Mouse (Mus musculus) CH12.LX (cell line): ENCODE measurements at regions not wholly inside any gene's neighbourhood (a gene's known extent, or its start where the extent isn't known, plus 50 kb on each side); places are given as distances from the start of the nearest gene placed in this dataset.

Source experiments
- DNase-seq: peaks from one replicate; pipeline ENCODE4 v3.0.0-alpha.2; 2013; ENCODE audit errors: extremely low read depth
- H3K27ac ChIP-seq: 2 replicates; pipeline ENCODE4 v1.5.1; 2012; ENCODE audit warnings: low read depth, mild to moderate bottlenecking, control low read depth, moderate library complexity; ENCODE audit not compliant: insufficient read depth
- H3K27me3 ChIP-seq: replicated peaks from 2 replicates; pipeline ENCODE3; 2012; ENCODE audit warnings: inconsistent platforms
- H3K36me3 ChIP-seq, 2 experiments: replicated peaks in 1 of 2; 2 replicates each; pipeline versions ENCODE3 to v1.6.1; 2012; ENCODE audit warnings: inconsistent platforms in 1 of 2, low read length in 1 of 2, mild to moderate bottlenecking in 1 of 2, mixed read lengths in 1 of 2, moderate library complexity in 1 of 2; ENCODE audit not compliant: control insufficient read depth in 1 of 2, insufficient read depth in 1 of 2
- H3K4me1 ChIP-seq, 2 experiments: 2 replicates each; pipeline ENCODE4 v1.6.1; 2012; ENCODE audit warnings: inconsistent platforms in 1 of 2, moderate library complexity in 1 of 2; ENCODE audit not compliant: insufficient read depth in 2 of 2, control insufficient read depth in 1 of 2
- H3K4me2 ChIP-seq: 2 replicates; pipeline ENCODE4 v1.6.1; 2012; ENCODE audit warnings: low read depth, mild to moderate bottlenecking, control low read depth; ENCODE audit not compliant: poor library complexity, insufficient read depth, severe bottlenecking
- H3K4me3 ChIP-seq, 3 experiments: fragments of 150-350 bp in 1 of 3; sonication (generic) in 1 of 3; replicated peaks in 1 of 3; 2 replicates each; pipeline versions ENCODE3 to v1.5.1; 2011 to 2012; ENCODE audit warnings: low read depth in 2 of 3, low read length in 2 of 3, mild to moderate bottlenecking in 2 of 3, moderate library complexity in 2 of 3, control low read depth in 1 of 3, improper control_type of control experiment in 1 of 3, inconsistent platforms in 1 of 3, mixed read lengths in 1 of 3; ENCODE audit not compliant: poor library complexity in 1 of 3
- H3K79me2 ChIP-seq: replicated peaks from 2 replicates; pipeline ENCODE4 v1.6.1; 2012; ENCODE audit warnings: mild to moderate bottlenecking, moderate library complexity; ENCODE audit not compliant: control insufficient read depth, poor library complexity, insufficient read depth, severe bottlenecking; ENCODE audit errors: extremely low read depth
- H3K9ac ChIP-seq: 2 replicates; pipeline ENCODE4 v1.6.1; 2012; ENCODE audit warnings: low read depth, mild to moderate bottlenecking, control low read depth, moderate library complexity; ENCODE audit not compliant: insufficient read depth
- H3K9me3 ChIP-seq: replicated peaks from 2 replicates; pipeline ENCODE3; 2012; ENCODE audit warnings: low read length, inconsistent platforms, mixed read lengths
- BHLHE40 ChIP-seq: IDR thresholded peaks from 2 replicates; pipeline ENCODE4 v1.6.1; 2011; ENCODE audit warnings: mild to moderate bottlenecking, low read depth, low read length, improper control_type of control experiment
- EP300 ChIP-seq: IDR thresholded peaks from 2 replicates; pipeline ENCODE4 v1.6.1; 2011; ENCODE audit warnings: low read length, improper control_type of control experiment
- ETS1 ChIP-seq: conservative IDR thresholded peaks from 2 replicates; pipeline ENCODE4 v1.6.1; 2012; ENCODE audit warnings: low read depth, mild to moderate bottlenecking, inconsistent platforms, low read length, improper control_type of control experiment, moderate library complexity
- HCFC1 ChIP-seq: IDR thresholded peaks from 2 replicates; pipeline ENCODE4 v1.6.1; 2012; ENCODE audit warnings: low read depth, mild to moderate bottlenecking, inconsistent platforms, low read length, improper control_type of control experiment
- JUN ChIP-seq: IDR thresholded peaks from 2 replicates; pipeline ENCODE4 v1.6.1; 2011; ENCODE audit warnings: low read depth, mild to moderate bottlenecking, low read length, improper control_type of control experiment, moderate library complexity; ENCODE audit not compliant: insufficient read depth
- MAFK ChIP-seq: IDR thresholded peaks from 2 replicates; pipeline ENCODE4 v1.6.1; 2011; ENCODE audit warnings: low read length, improper control_type of control experiment; ENCODE audit not compliant: insufficient replicate concordance
- MXI1 ChIP-seq: IDR thresholded peaks from 2 replicates; pipeline ENCODE4 v1.6.1; 2011; ENCODE audit warnings: mild to moderate bottlenecking, low read depth, low read length, improper control_type of control experiment
- NELFE ChIP-seq: IDR thresholded peaks from 2 replicates; pipeline ENCODE4 v1.6.1; 2011; ENCODE audit warnings: low read depth, low read length, improper control_type of control experiment
- PAX5 ChIP-seq: IDR thresholded peaks from 2 replicates; pipeline ENCODE4 v1.6.1; 2012; ENCODE audit warnings: low read length, inconsistent platforms, mixed read lengths
- POLR2A ChIP-seq: IDR thresholded peaks from 2 replicates; pipeline ENCODE4 v1.6.1; 2011; ENCODE audit warnings: low read depth, mild to moderate bottlenecking, improper control_type of control experiment, low read length
- POLR2AphosphoS2 ChIP-seq: IDR thresholded peaks from 2 replicates; pipeline ENCODE4 v1.6.1; 2011; ENCODE audit warnings: low read depth, low read length, improper control_type of control experiment
- RAD21 ChIP-seq: IDR thresholded peaks from 2 replicates; pipeline ENCODE4 v1.6.1; 2011; ENCODE audit warnings: low read depth, mild to moderate bottlenecking, low read length, improper control_type of control experiment, moderate library complexity
- ZC3H11A ChIP-seq: IDR thresholded peaks from 2 replicates; pipeline ENCODE4 v1.6.1; 2012; ENCODE audit warnings: low read depth, mild to moderate bottlenecking, inconsistent platforms, low read length, improper control_type of control experiment
- ZMIZ1 ChIP-seq: IDR thresholded peaks from 2 replicates; pipeline ENCODE4 v1.6.1; 2012; ENCODE audit warnings: low read depth, mild to moderate bottlenecking, inconsistent platforms, low read length, improper control_type of control experiment
- dilution Hi-C: fragments of 300-500 bp; cut with MboI; formaldehyde crosslinking; loops from 2 replicates; pipeline ENCODE4 v1.14.3; 2020; ENCODE audit warnings: low sequenced_read_pairs; ENCODE audit not compliant: extremely low pct_unique_long_range_greater_than_20kb, extremely low pct_ligation_motif_present
- in situ Hi-C: fragments of 300-500 bp; cut with MboI; formaldehyde crosslinking; loops from 3 replicates; pipeline ENCODE4 v1.14.3; 2019; ENCODE audit warnings: low sequenced_read_pairs, low pct_ligation_motif_present, low pct_unique_long_range_greater_than_20kb, mixed read lengths

DNA sequence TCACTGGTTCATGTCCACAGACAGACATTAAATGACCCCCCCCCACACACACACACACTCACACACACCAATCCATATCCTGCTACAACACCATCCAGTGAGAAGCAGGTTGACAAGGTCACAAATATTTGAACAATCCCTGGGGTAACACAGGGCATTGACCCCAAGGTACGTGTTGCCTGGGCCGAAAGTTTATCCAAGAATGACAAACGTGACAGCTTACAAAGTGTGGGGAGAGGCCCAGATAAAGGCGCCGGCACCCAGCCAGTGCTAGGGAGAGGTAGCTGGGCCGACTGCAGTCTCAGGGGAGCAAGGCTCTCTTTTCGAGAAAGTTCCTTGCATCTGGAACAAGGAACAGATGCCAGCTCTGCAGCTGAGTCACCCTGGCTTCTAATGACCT, 337.8 kb upstream of the Tbx3 start:
- no peaks in the 10 kb centered on the region for H3K4me1 ChIP-seq
- no peak for TF ChIP-seq PAX5
- TF ChIP-seq, all 38 proteins: peak for 0
- Histone ChIP-seq H3K27ac (no peak overlapping the region), H3K27me3 (no peaks in the 10 kb centered on the region), H3K79me2 (no peaks in the 10 kb centered on the region), H3K36me3 (no peaks in the 10 kb centered on the region), H3K9ac (no peak overlapping the region), H3K4me2 (no peak overlapping the region), H3K9me3 (peaks cover 87% of the 10 kb centered on the region), H3K4me3 (no peak overlapping the region)
- in situ Hi-C loops (no loop called here), dilution Hi-C loops (no loop called here)
- no peak for DNase-seq

DNA sequence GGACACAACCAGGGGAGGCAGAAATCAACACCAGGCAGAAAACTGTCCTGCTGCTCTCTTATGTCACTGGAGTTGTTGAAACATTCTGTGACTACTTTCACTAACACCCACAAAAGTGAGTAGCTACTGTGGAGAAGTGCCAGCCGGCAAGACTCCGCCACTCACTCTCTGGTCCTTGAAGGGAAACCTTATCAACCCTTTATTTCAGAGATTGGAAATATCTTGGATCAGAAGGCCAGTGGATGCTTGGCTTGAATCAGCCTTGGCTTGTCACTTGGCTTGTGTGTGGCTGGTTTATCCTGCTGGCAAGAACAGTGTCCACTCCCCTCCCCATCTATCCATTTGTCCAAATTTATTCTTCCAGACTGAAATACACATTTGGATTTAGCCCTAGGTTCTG, 335.3 kb upstream of the Tbx3 start:
- Histone ChIP-seq H3K27me3 (no peaks in the 10 kb centered on the region), H3K79me2 (no peaks in the 10 kb centered on the region), H3K9me3 (peaks cover 88% of the 10 kb centered on the region), H3K9ac (no peak overlapping the region), H3K4me2 (no peak overlapping the region), H3K4me3 (no peak overlapping the region), H3K36me3 (no peaks in the 10 kb centered on the region)
- DNase-seq: no peak
- dilution Hi-C loops: no loop called here
- TF ChIP-seq ZMIZ1 (no peak), MAFK (no peak), BHLHE40 (no peak), POLR2A (no peak), NELFE (no peak), JUN (no peak), ZC3H11A (no peak), POLR2AphosphoS2 (no peak), MXI1 (no peak), EP300 (no peak)
- TF ChIP-seq, all 38 proteins: peak for 0
- Histone ChIP-seq H3K27ac (no peak overlapping the region), H3K4me1 (no peaks in the 10 kb centered on the region)
- in situ Hi-C loops: no loop called here

DNA sequence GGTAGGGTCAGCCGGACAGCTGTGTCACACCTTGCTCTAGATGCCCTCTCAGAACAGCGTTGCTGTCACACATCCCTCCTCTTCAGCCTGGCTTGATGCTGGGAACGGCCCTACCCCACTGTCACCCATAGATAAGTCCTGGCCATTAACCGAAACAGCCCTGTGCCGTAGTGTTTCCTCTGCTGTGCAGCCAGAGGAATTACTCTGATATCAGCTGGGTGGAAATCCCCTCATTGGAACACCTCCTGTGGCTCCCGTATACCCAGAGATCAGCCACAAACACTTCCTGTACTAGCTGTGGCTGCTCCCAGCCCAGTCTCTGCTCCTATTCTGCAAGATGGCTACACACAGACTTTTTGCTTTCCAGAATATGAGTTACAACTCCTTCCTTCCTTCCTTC, 334.5 kb upstream of the Tbx3 start:
- in situ Hi-C loops: no loop called here
- TF ChIP-seq RAD21: no peak
- no peak for TF ChIP-seq ETS1
- no peak for TF ChIP-seq POLR2AphosphoS2
- TF ChIP-seq ZC3H11A: no peak
- TF ChIP-seq HCFC1: no peak
- H3K36me3 ChIP-seq: no peaks in the 10 kb centered on the region

More for the DNA sequence above, 334.5 kb upstream of the Tbx3 start:
- H3K27ac ChIP-seq: no peak overlapping the region
- H3K9ac ChIP-seq: no peak overlapping the region
- no peak overlapping the region for H3K4me2 ChIP-seq
- no peaks in the 10 kb centered on the region for H3K79me2 ChIP-seq
- no peaks in the 10 kb centered on the region for H3K4me1 ChIP-seq
- no peak overlapping the region for H3K4me3 ChIP-seq
- DNase-seq: no peak
- dilution Hi-C loops: no loop called here
- no peaks in the 10 kb centered on the region for H3K27me3 ChIP-seq
- H3K9me3 ChIP-seq: peaks cover 87% of the 10 kb centered on the region
